In genomic region chr4:141893157-141893784, GRCm38 (mm10) we compare ENCODE assay signal across 20 mouse cellular contexts. TPM values are rescaled to one million over a fixed set of nuclear protein-coding genes. Genes with fewer than 3 reads are reported as not detected.
"Had no signal": no experiment of that assay in that cellular context is flagged by ENCODE, and none has a peak within 500 bp of the region (broad histone marks: within the 10 kb centered on the region; RNA-seq: fewer than 3 reads in every experiment).

No protein-coding gene starts in this region.

- H3K27ac ChIP-seq: liver, embryonic 15.5 days; midbrain, embryonic 12.5 days; neural tube, embryonic 12.5 days had no signal

- ATAC-seq: midbrain, embryonic 16.5 days had no signal

- H3K4me3 ChIP-seq: liver, embryonic 15.5 days; megakaryocyte, embryonic 14.5 days; midbrain, embryonic 12.5 days; neural tube, embryonic 12.5 days had no signal

- H3K27me3 ChIP-seq: midbrain, embryonic 12.5 days; neural tube, embryonic 12.5 days had no signal

- H3K4me2 ChIP-seq: liver, embryonic 15.5 days; lung, embryonic 14.5 days; midbrain, embryonic 12.5 days; neural tube, embryonic 12.5 days had no signal

- H3K9me3 ChIP-seq: liver, embryonic 15.5 days; midbrain, embryonic 12.5 days; neural tube, embryonic 12.5 days had no signal

- H3K9ac ChIP-seq: liver, embryonic 15.5 days; lung, embryonic 14.5 days; midbrain, embryonic 12.5 days; neural tube, embryonic 12.5 days had no signal

- DNase-seq: lung, adult 18-20 months; lung, embryonic 14.5 days; lung, postnatal 10 days; lung, postnatal 4 days; midbrain, embryonic 14.5 days; right cerebral cortex, postnatal 14 days; spleen, adult 18-20 months; thymus, adult 18-20 months; thymus, postnatal 14 days; thymus, postnatal 36 days had no signal

- H3K36me3 ChIP-seq: liver, embryonic 15.5 days; midbrain, embryonic 12.5 days; neural tube, embryonic 12.5 days had no signal

RNA-seq across cellular contexts. Expression of gene Ctrc, which starts 47.1 kb away (rescaled TPM):
- total RNA-seq: monocyte, adult 5-6 weeks; neutrophil, adult 5-6 weeks had no signal
- polyA plus RNA-seq: liver, embryonic 15.5 days; lung, embryonic 14.5 days; lung, embryonic 16.5 days; midbrain, embryonic 12.5 days; midbrain, embryonic 14.5 days; midbrain, embryonic 16.5 days; neural tube, embryonic 12.5 days; neural tube, embryonic 14.5 days; stomach, embryonic 14.5 days had no signal
